Mouse (Mus musculus) left cerebral cortex, adult 9 months (tissue): ENCODE data around the gene Skiv2l.
A peak's percentile ranks its signal among the peaks of the same experiment; 100 is the strongest.

Experiments used
- DNase-seq, 2 experiments: peaks; one replicate each; pipeline ENCODE4 v3.0.0; 2022; ENCODE audit warnings: low spot score in 2 of 2

Skiv2l gene

GRCm38 (mm10) chr17:34849722-34850516 lies at the start of gene Skiv2l, which contains the start of gene Nelfe:
Gene Skiv2l, minus strand, starts transcription at chr17:34850210.
Gene Nelfe, plus strand, starts transcription at chr17:34850391.
- peak; percentile 92 to 97 for DNase-seq

GRCm38 (mm10) chr17:34899053-34899889 lies 49.3 kb upstream of the Skiv2l start:
- DNase-seq = peak in 1 of 2 experiments; percentile 15

- no peak for DNase-seq
Measured at GRCm38 (mm10) chr17:34898706-34899052, 48.7 kb upstream of the Skiv2l start.

GRCm38 (mm10) chr17:34898160-34898586 lies 48.2 kb upstream of the Skiv2l start, which contains the start of the genes C2 and Ehmt2:
Gene C2, minus strand, starts transcription at chr17:34898265.
Gene Ehmt2, plus strand, starts transcription at chr17:34898469.
- peak in 1 of 2 experiments; percentile 73 for DNase-seq

- DNase-seq = peak in 1 of 2 experiments; percentile 72
Measured at GRCm38 (mm10) chr17:34897373-34898159, 47.6 kb upstream of the Skiv2l start.

GRCm38 (mm10) chr17:34896366-34896765 lies 46.4 kb upstream of the Skiv2l start:
- DNase-seq = no peak

- no peak for DNase-seq
Measured at GRCm38 (mm10) chr17:34895724-34896123, 45.7 kb upstream of the Skiv2l start.

GRCm38 (mm10) chr17:34894801-34895530 lies 45.0 kb upstream of the Skiv2l start:
- peak in 1 of 2 experiments; percentile 36 for DNase-seq

- peak; percentile 83 to 94 for DNase-seq
Measured at GRCm38 (mm10) chr17:34894074-34894597, 44.1 kb upstream of the Skiv2l start.

- DNase-seq = no peak
Measured at GRCm38 (mm10) chr17:34893072-34893824, 43.2 kb upstream of the Skiv2l start.

- DNase-seq = no peak
Measured at GRCm38 (mm10) chr17:34891377-34891776, 41.4 kb upstream of the Skiv2l start.

GRCm38 (mm10) chr17:34890074-34890743 lies 40.2 kb upstream of the Skiv2l start:
- no peak for DNase-seq

- no peak for DNase-seq
Measured at GRCm38 (mm10) chr17:34887942-34888341, 37.9 kb upstream of the Skiv2l start.

- DNase-seq = no peak
Measured at GRCm38 (mm10) chr17:34885615-34886014, 35.6 kb upstream of the Skiv2l start.

GRCm38 (mm10) chr17:34884704-34885103 lies 34.7 kb upstream of the Skiv2l start:
- no peak for DNase-seq

GRCm38 (mm10) chr17:34883332-34883731 lies 33.3 kb upstream of the Skiv2l start:
- no peak for DNase-seq

- DNase-seq = no peak
Measured at GRCm38 (mm10) chr17:34881683-34882310, 31.8 kb upstream of the Skiv2l start, which contains the start of gene Gm20547. Gene Gm20547, minus strand, starts transcription at chr17:34882042.

GRCm38 (mm10) chr17:34881166-34881565 lies 31.2 kb upstream of the Skiv2l start:
- no peak for DNase-seq
